In the genomic region with DNA sequence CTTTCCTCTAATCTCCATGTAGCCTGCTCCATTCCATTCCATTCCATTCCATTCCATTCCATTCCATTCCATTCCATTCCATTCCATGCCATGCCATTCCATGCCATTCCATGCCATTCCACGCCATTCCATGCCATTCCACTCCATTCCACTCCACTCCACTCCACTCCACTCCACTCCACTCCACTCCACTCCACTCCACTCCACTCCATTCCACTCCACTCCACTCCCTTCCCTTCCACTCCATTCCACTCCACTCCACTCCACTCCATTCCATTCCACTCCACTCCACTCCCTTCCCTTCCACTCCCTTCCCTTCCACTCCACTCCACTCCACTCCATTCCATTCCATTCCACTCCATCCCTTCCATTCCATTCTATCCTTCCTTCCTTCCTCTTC, we compare ENCODE assay signal across 20 mouse cellular contexts.
"Had no signal": no experiment of that assay in that cellular context is flagged by ENCODE, and none has a peak within 500 bp of the region (broad histone marks: within the 10 kb centered on the region; RNA-seq: fewer than 3 reads in every experiment).

No protein-coding gene starts in this region.

- H3K36me3 ChIP-seq: liver, embryonic 15.5 days; lung, embryonic 15.5 days; midbrain, embryonic 13.5 days; midbrain, embryonic 15.5 days; neural tube, embryonic 13.5 days had no signal

- H3K9ac ChIP-seq: liver, embryonic 15.5 days; liver, postnatal 0 days; lung, embryonic 15.5 days; midbrain, embryonic 13.5 days; midbrain, embryonic 15.5 days; neural tube, embryonic 13.5 days had no signal

- DNase-seq: liver, postnatal 0 days; lung, adult 2 months; lung, postnatal 14 days; lung, postnatal 36 days; right cerebral cortex, adult 18-20 months; right cerebral cortex, postnatal 25 days; right cerebral cortex, postnatal 4 days; spleen, adult 18-20 months; thymus, adult 18-20 months; thymus, postnatal 25 days; thymus, postnatal 4 days had no signal

- H3K9me3 ChIP-seq: liver, embryonic 15.5 days; lung, embryonic 15.5 days; midbrain, embryonic 13.5 days; midbrain, embryonic 15.5 days; neural tube, embryonic 13.5 days had no signal

- H3K4me1 ChIP-seq: liver, embryonic 15.5 days; lung, embryonic 15.5 days; megakaryocyte, embryonic 14.5 days; midbrain, embryonic 13.5 days; midbrain, embryonic 15.5 days; neural tube, embryonic 13.5 days had no signal

- H3K27ac ChIP-seq: liver, embryonic 15.5 days; lung, embryonic 15.5 days; macrophage; midbrain, embryonic 13.5 days; midbrain, embryonic 15.5 days; neural tube, embryonic 13.5 days had no signal

- H3K4me2 ChIP-seq: liver, embryonic 15.5 days; lung, embryonic 15.5 days; midbrain, embryonic 11.5 days; midbrain, embryonic 13.5 days; midbrain, embryonic 15.5 days; neural tube, embryonic 13.5 days had no signal

- H3K27me3 ChIP-seq: liver, embryonic 15.5 days; lung, embryonic 15.5 days; megakaryocyte, embryonic 14.5 days; midbrain, embryonic 13.5 days; midbrain, embryonic 15.5 days; neural tube, embryonic 13.5 days had no signal

- ATAC-seq: liver, postnatal 0 days; lung, postnatal 0 days; midbrain, embryonic 13.5 days; midbrain, embryonic 15.5 days had no signal

- H3K4me3 ChIP-seq: liver, embryonic 15.5 days; lung, embryonic 15.5 days; megakaryocyte, embryonic 14.5 days; midbrain, embryonic 13.5 days; midbrain, embryonic 15.5 days; neural tube, embryonic 13.5 days had no signal
